Mouse (Mus musculus) liver, adult 2 months (tissue): ENCODE measurements around the gene Wdr27.
"Not testable (repeated sequence)": the region's sequence is repeated elsewhere in the genome, so short reads cannot be mapped to it uniquely, and the experiment has no call there.

Experiments
- CTCF ChIP-seq: fragments of 200-500 bp; IDR thresholded peaks from 2 replicates; pipeline ENCODE4 v1.5.1; 2011; ENCODE audit warnings: low read depth, low read length, control low read depth
- POLR2A ChIP-seq: fragments of 200-500 bp; IDR thresholded peaks from 2 replicates; pipeline ENCODE4 v1.6.1; 2011; ENCODE audit warnings: low read length, control low read depth; ENCODE audit not compliant: insufficient read depth; ENCODE audit errors: extremely low read depth

GRCm38 (mm10) chr17:14935280-14935679, 7.7 kb downstream of the Wdr27 start:
- TF ChIP-seq POLR2A, CTCF: not testable (repeated sequence)
